Mouse (Mus musculus): ENCODE data around the gene Top3b.

DNA sequence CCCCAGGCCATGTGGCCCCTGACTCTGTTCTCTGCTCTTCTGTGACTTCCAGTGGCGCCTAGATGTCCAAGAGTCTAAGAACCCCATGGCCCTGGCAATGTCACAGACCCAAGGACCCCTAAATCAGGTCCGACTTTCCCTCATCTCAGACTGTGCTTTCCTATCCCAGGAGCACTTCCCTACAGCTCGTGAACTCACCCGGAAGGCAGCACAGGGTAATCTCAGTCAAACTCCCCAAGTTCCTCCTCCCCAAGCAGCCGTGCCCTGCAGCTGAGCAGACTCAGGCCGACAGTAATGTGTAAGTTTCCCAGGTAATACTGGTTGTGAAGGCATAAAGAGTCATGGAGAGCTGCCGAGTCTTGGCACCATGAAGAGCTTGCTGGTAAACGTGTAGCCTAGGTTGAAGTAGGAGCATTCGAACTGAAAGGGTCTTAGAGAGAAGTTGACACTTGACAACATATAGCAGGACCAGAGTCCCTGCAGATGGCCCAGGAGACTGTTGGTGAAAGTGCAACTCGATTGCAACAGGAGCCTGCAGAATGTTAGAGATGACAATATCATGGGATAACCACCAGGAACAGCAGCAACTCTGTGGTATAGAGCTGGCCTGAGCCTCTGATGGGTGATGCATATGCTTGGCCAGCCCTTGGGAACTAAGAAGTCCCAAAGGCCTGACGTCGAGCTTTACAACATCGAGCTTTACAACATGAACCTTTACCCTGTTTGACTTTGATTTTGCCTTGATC is 13.6 kb upstream of the Top3b start:
- TF ChIP-seq CTCF (IDR thresholded peaks at IDR 0.05; ENCODE audit: low read depth, low read length) (no peak), POLR2A (IDR thresholded peaks at IDR 0.05; ENCODE audit: borderline replicate concordance, low read depth, low read length) (no peak)

Measured in bone marrow macrophage, adult 2 months (primary cell).